Mouse (Mus musculus) myocyte (in vitro differentiated cells): ENCODE measurements around the gene Stxbp5. TPM values are rescaled to one million over a fixed set of nuclear protein-coding genes. Genes with fewer than 3 reads are reported as not detected.

ENCODE experiments used
- H3K27me3 ChIP-seq: one replicate; pipeline ENCODE4 v1.6.1; 2011; ENCODE audit not compliant: control insufficient read depth, insufficient read depth, insufficient read length
- H3K36me3 ChIP-seq: one replicate; pipeline ENCODE4 v1.6.1; 2011; ENCODE audit not compliant: control insufficient read depth, insufficient read depth
- H3K4me2 ChIP-seq: one replicate; pipeline ENCODE4 v1.6.1; 2011; ENCODE audit warnings: low read depth, control low read depth
- H3K4me3 ChIP-seq: one replicate; pipeline ENCODE4 v1.5.1; 2011; ENCODE audit warnings: mild to moderate bottlenecking, control low read depth, moderate library complexity
- H3K79me2 ChIP-seq: one replicate; pipeline ENCODE4 v1.6.1; 2011; ENCODE audit not compliant: control insufficient read depth, insufficient read depth
- H3ac ChIP-seq: one replicate; pipeline ENCODE4 v1.6.1; 2011; ENCODE audit not compliant: control insufficient read depth, insufficient read length
- CEBPB ChIP-seq: IDR thresholded peaks from 2 replicates; pipeline ENCODE4 v1.6.1; 2011; ENCODE audit warnings: mild to moderate bottlenecking, moderate library complexity; ENCODE audit not compliant: poor library complexity, insufficient read depth, severe bottlenecking
- E2F4 ChIP-seq: IDR thresholded peaks from one replicate; pipeline ENCODE4 v1.6.1; 2011; ENCODE audit warnings: mild to moderate bottlenecking, control low read depth, moderate library complexity; ENCODE audit not compliant: insufficient read depth
- MAX ChIP-seq: IDR thresholded peaks from one replicate; pipeline ENCODE4 v1.6.1; 2011; ENCODE audit warnings: low read depth, mild to moderate bottlenecking, control low read depth
- MYOD1 ChIP-seq, 3 experiments: IDR thresholded peaks; one replicate each; pipeline ENCODE4 v1.6.1; 2011; ENCODE audit warnings: control low read depth in 2 of 3, low read depth in 2 of 3, mild to moderate bottlenecking in 2 of 3, moderate library complexity in 1 of 3; ENCODE audit not compliant: insufficient read length in 2 of 3, control insufficient read depth in 1 of 3
- MYOG ChIP-seq, 3 experiments: IDR thresholded peaks; one replicate each; pipeline ENCODE4 v1.6.1; 2011; ENCODE audit warnings: control low read depth in 2 of 3, low read depth in 2 of 3, mild to moderate bottlenecking in 2 of 3; ENCODE audit not compliant: insufficient read length in 2 of 3, control insufficient read depth in 1 of 3, insufficient read depth in 1 of 3
- POLR2A ChIP-seq: IDR thresholded peaks from one replicate; pipeline ENCODE4 v1.6.1; 2011; ENCODE audit warnings: low read depth, mild to moderate bottlenecking, control low read depth, moderate library complexity; ENCODE audit not compliant: insufficient read length
- POLR2AphosphoS2 ChIP-seq: IDR thresholded peaks from one replicate; pipeline ENCODE4 v1.6.1; 2011; ENCODE audit warnings: low read depth, control low read depth; ENCODE audit not compliant: insufficient read length
- REST ChIP-seq: IDR thresholded peaks from one replicate; pipeline ENCODE4 v1.6.1; 2011; ENCODE audit warnings: mild to moderate bottlenecking, control low read depth, moderate library complexity; ENCODE audit not compliant: insufficient read depth, insufficient read length
- SRF ChIP-seq: IDR thresholded peaks from one replicate; pipeline ENCODE4 v1.6.1; 2011; ENCODE audit warnings: low read depth; ENCODE audit not compliant: control insufficient read depth, insufficient read length
- TCF12 ChIP-seq: IDR thresholded peaks from one replicate; pipeline ENCODE4 v1.6.1; 2011; ENCODE audit warnings: mild to moderate bottlenecking, control low read depth; ENCODE audit not compliant: poor library complexity, insufficient read depth, severe bottlenecking
- TCF3 ChIP-seq: IDR thresholded peaks from one replicate; pipeline ENCODE4 v1.6.1; 2011; ENCODE audit warnings: low read depth, control low read depth; ENCODE audit not compliant: insufficient read length
- USF1 ChIP-seq: IDR thresholded peaks from one replicate; pipeline ENCODE4 v1.6.1; 2011; ENCODE audit warnings: low read depth, mild to moderate bottlenecking, control low read depth, moderate library complexity
- polyA plus RNA-seq: library from polyadenylated mRNA; unstranded; fragments of >200 nt; fragmentation: generic; extraction: Trizol; gene quantifications from one replicate; pipeline ENCODE4 v1.2.1, GENCODE M21; 2012; ENCODE audit warnings: missing spikeins

Gene Stxbp5
- polyA plus RNA-seq, 1 experiment, result 4.2 TPM

DNA sequence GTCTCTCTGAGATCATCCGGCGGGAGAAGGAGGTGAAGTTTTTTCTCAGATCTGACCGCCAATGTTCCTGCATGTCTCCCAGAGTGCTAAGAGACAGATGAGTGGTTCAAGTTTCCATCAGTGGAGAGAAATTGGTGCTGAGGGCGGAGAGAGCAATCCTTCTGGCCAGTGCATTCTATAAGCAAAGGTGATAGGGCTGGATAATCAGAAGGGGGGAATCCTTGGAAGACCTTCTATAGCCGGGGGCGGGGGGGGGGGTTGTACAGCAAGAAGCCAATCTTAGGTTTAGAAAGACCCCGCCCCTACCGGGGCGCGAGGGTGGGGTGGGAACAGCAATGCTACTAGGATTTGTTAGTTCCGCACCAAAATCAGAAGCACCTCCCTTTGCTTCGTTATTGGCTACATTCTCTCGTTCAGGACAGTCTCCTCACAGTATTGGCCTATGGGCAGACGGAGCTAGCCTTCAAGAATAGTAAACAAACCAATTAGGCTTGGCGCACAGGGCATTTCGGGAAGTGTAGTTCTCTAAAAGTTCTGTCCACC, 889 bp upstream of the Stxbp5 start:
- TF ChIP-seq USF1 (no peak), TCF3 (no peak), POLR2A (no peak), E2F4 (no peak), MYOG (IDR thresholded peaks at IDR 0.05; ENCODE audit: control insufficient read depth in 1 of 3, insufficient read depth in 1 of 3, insufficient read length in 2 of 3, low read depth in 2 of 3) (no peak), REST (no peak), TCF12 (no peak), CEBPB (no peak), POLR2AphosphoS2 (no peak), MAX (no peak), MYOD1 (IDR thresholded peaks at IDR 0.05; ENCODE audit: control insufficient read depth in 1 of 3, insufficient read length in 2 of 3, low read depth in 2 of 3) (no peak), SRF (no peak)
- no peaks in the 10 kb centered on the region for H3K36me3 ChIP-seq

DNA sequence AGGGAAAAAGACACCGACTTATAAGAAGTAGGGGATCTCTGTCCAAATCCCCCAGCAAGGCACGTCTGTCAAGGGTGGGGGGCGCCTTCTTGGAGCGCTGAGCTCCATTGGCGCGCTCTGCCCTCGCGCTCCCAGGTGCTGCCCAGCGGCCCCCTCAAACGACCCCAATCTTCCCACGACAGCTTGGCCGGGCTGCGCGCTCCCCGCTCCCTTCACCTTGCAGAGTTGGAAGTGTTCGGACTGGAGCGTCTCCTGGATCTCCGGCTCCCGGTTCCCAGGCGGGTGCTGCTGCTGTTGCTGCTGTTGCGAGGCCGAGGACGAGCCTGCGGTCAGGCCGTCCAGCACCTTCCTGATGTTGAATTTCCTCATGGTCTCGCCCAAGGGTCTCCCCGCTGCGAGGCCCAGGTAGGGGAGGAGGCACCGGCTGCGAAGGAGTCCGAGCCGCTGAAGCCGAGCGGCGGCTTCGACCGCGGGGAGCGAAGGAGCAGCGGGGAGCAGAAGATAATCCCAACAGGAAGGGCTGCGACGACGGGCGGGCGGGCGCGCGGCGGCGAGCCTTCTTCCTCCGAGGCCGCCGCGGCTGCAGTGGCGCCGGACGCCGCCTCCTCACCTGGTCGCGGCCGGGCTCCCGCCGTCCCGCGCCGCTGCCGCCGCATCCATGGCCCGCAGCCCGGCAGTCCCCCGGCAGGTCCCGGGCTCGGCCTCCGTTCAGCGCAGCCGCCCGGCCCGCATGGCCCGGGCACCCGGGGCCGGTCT, 386 bp downstream of the Stxbp5 start:
- no peak for TF ChIP-seq MYOG (IDR thresholded peaks at IDR 0.05; ENCODE audit: control insufficient read depth in 1 of 3, insufficient read depth in 1 of 3, insufficient read length in 2 of 3, low read depth in 2 of 3)
- no peak for TF ChIP-seq TCF3
- no peak for TF ChIP-seq E2F4
- TF ChIP-seq POLR2AphosphoS2, result no peak
- TF ChIP-seq MAX, result no peak
- no peak for TF ChIP-seq MYOD1 (IDR thresholded peaks at IDR 0.05; ENCODE audit: control insufficient read depth in 1 of 3, insufficient read length in 2 of 3, low read depth in 2 of 3)
- no peak for TF ChIP-seq USF1
- no peak for TF ChIP-seq REST
- no peak for TF ChIP-seq CEBPB
- TF ChIP-seq POLR2A, result no peak
- TF ChIP-seq SRF, result no peak
- TF ChIP-seq TCF12, result no peak
- peak overlapping the region; percentile 85 for H3ac ChIP-seq
- H3K36me3 ChIP-seq, result no peaks in the 10 kb centered on the region
- H3K4me3 ChIP-seq, result peak overlapping the region; percentile 65
- peaks cover 38% of the 10 kb centered on the region for H3K79me2 ChIP-seq
- peak overlapping the region; percentile 86 for H3K4me2 ChIP-seq
- no peaks in the 10 kb centered on the region for H3K27me3 ChIP-seq

More for the DNA sequence above, 889 bp upstream of the Stxbp5 start:
- peak overlapping the region; percentile 65 for H3K4me3 ChIP-seq
- peak overlapping the region; percentile 85 for H3ac ChIP-seq
- H3K79me2 ChIP-seq, result peaks cover 35% of the 10 kb centered on the region
- peak overlapping the region; percentile 98 for H3K4me2 ChIP-seq
- H3K27me3 ChIP-seq, result no peaks in the 10 kb centered on the region

DNA sequence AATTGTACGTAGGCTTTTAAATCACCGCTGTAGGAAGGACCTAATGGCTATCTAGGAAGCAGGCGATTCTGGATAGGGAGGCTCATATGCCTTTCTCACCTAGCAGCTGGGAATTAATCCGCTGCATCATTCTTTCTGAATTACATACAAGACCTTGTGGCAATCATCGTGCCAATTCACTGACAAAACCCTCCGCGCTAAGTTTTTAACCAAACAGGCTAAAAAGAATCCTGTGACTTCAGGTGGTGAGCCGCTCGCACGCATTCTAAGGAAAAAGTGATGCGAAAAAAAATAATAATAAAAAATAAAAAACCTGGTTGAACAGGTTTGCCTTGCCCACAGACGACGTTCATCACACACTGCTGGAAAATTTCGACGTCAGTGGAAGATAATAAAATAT, 1.1 kb downstream of the Stxbp5 start:
- H3K79me2 ChIP-seq, result peaks cover 44% of the 10 kb centered on the region
- H3ac ChIP-seq, result peak overlapping the region; percentile 85
- peak overlapping the region; percentile 65 for H3K4me3 ChIP-seq
- peak overlapping the region; percentile 86 for H3K4me2 ChIP-seq
- H3K36me3 ChIP-seq, result no peaks in the 10 kb centered on the region
- H3K27me3 ChIP-seq, result no peaks in the 10 kb centered on the region
- TF ChIP-seq SRF (no peak), MYOG (IDR thresholded peaks at IDR 0.05; ENCODE audit: control insufficient read depth in 1 of 3, insufficient read depth in 1 of 3, insufficient read length in 2 of 3, low read depth in 2 of 3) (no peak), REST (no peak), POLR2AphosphoS2 (no peak), MYOD1 (IDR thresholded peaks at IDR 0.05; ENCODE audit: control insufficient read depth in 1 of 3, insufficient read length in 2 of 3, low read depth in 2 of 3) (no peak), POLR2A (no peak), TCF3 (no peak), USF1 (no peak), TCF12 (no peak), MAX (no peak), CEBPB (no peak), E2F4 (no peak)

DNA sequence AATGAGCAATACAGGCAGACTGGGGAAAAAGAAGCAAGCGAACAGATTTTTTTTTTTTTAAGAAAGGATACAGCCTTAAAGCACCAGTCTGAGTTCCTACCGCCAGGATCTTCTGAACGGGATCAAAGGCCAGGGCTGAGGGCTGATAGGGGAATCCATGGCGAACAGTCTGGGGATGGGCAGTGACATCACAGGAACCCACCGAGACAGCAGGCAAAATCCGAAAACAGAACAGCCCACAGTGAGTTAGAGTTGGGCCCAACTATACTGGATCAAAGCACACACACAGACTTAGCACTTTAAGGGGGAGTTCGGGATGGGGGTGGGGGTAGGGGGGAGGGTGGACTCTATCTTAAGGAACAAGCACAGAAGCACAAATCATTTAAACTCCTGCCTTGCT, 1.8 kb downstream of the Stxbp5 start:
- Histone ChIP-seq H3K4me2 (peak overlapping the region; percentile 86), H3ac (no peak overlapping the region), H3K36me3 (no peaks in the 10 kb centered on the region), H3K4me3 (peak overlapping the region; percentile 65), H3K27me3 (no peaks in the 10 kb centered on the region), H3K79me2 (peaks cover 48% of the 10 kb centered on the region)
- TF ChIP-seq POLR2AphosphoS2 (no peak), CEBPB (no peak), E2F4 (no peak), MYOD1 (IDR thresholded peaks at IDR 0.05; ENCODE audit: control insufficient read depth in 1 of 3, insufficient read length in 2 of 3, low read depth in 2 of 3) (no peak), REST (no peak), POLR2A (no peak), TCF12 (no peak), MYOG (IDR thresholded peaks at IDR 0.05; ENCODE audit: control insufficient read depth in 1 of 3, insufficient read depth in 1 of 3, insufficient read length in 2 of 3, low read depth in 2 of 3) (no peak)
